Mouse (Mus musculus): Measurements from ENCODE around the gene Ptk6.

DNA sequence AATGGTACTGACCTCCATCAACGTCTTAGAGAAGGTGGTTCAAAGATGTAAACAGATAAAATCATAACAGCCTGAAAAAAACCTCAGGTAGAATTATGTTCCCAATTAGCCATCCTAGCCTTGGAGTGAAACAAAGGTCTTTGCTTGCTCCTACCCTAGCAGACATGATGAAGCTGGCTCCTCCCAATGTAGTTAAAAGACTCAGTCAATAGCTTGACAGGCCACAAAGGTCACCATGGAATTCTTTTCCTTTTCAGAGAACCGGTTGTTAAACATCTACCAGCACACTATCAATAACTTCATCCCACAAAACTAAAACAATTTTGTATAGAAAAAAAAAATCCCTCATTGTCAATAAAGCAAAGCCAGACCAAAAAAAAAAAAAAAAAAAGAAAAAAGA lies 42.4 kb upstream of the Ptk6 start:
- TF ChIP-seq CTCF (conservative IDR thresholded peaks at IDR 0.05; ENCODE audit: low read length) (no peak), NANOG (IDR thresholded peaks at IDR 0.05; ENCODE audit: borderline replicate concordance, low read length) (no peak), POU5F1 (IDR thresholded peaks at IDR 0.05; ENCODE audit: borderline replicate concordance, low read length) (no peak)

All from E14TG2a.4 (cell line).